Mouse (Mus musculus): ENCODE results near the gene Rps5. TPM values are rescaled to one million over a fixed set of nuclear protein-coding genes. Genes with fewer than 3 reads are reported as not detected.
"Not testable (repeated sequence)": the region's sequence is repeated elsewhere in the genome, so short reads cannot be mapped to it uniquely, and the experiment has no call there.

Rps5 gene
- total RNA-seq, 2 experiments from 2014 or later = 784 to 787 TPM

GRCm38 (mm10) chr7:12927191-12927680 is 5.1 kb downstream of the Rps5 start, which contains the start of gene Rnf225:
Gene Rnf225 (plus strand): TSS chr7:12927416.
- intact Hi-C loops (cut with DNase I) = no loop called here
- DNase-seq = no peak

DNA sequence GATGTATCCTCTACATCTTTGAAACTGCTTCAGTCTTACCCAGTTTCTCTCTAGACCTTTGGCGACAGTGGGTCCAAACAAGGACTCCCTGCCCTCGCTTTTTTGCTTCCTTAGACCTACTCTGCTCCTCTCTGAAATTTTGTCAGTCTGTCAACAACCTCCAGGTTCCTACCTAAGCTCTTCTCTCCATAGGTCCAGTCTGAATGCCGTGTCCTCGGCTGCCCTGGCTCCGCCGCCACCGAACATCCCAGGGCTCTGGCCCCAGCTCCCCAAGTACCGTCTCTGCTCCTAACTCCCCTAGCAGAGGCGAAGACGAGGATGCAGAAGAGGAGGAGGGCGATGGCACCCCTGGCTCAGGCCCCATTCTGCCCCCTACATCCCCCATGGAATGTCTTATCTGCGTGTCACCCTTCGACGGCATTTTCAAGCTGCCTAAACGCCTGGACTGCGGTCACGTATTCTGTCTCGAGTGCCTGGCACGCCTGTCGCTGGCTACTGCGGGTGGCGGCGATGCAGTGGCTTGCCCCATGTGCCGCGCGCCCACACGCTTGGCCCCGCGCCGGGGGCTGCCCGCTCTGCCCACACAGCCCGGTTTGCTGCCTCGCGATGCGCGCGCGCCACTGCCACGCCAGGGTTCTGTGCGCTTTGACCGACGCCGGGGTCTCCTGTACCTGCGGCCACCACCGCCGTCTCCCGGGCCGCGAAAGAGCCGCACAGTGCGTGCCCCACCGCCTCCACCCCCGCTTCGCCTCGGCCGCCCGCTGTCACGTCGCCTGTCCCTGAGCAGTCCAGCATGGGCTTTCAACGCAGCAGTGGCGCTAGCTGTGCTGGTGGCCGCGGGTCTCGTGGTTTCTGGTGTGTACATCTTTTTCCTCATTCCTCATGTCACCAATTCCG is 5.9 kb downstream of the Rps5 start:
- intact Hi-C loops (cut with DNase I) = no loop called here
- peak; percentile 70 for DNase-seq

- intact Hi-C loops (cut with DNase I) = no loop called here
- no peak for DNase-seq
Measured at GRCm38 (mm10) chr7:12933615-12934140, 11.6 kb downstream of the Rps5 start.

GRCm38 (mm10) chr7:12934808-12935207 is 12.7 kb downstream of the Rps5 start:
- no peak for DNase-seq
- intact Hi-C loops (cut with DNase I) = no loop called here

DNA sequence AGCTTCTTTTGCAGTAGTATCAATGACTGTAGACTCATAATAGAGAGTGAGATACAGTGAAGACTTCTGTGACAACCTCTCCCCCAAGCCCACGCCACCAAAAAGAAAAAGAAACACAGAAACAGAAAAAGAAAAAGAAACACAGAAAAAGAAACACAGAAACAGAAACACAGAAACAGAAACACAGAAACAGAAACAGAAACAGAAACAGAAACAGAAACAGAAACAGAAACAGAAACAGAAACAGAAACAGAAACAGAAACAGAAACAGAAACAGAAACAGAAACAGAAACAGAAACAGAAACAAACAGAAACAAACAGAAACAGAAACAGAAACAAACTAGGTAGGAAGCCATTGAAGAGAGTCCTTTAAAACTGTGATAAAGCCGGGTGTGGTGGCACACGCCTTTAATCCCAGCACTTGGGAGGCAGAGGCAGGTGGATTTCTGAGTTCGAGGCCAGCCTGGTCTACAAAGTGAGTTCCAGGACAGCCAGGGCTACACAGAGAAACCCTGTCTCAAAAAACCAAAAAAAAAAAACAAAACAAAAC is 15.2 kb downstream of the Rps5 start:
- DNase-seq; intact Hi-C loops (cut with DNase I): not testable (repeated sequence)

DNA sequence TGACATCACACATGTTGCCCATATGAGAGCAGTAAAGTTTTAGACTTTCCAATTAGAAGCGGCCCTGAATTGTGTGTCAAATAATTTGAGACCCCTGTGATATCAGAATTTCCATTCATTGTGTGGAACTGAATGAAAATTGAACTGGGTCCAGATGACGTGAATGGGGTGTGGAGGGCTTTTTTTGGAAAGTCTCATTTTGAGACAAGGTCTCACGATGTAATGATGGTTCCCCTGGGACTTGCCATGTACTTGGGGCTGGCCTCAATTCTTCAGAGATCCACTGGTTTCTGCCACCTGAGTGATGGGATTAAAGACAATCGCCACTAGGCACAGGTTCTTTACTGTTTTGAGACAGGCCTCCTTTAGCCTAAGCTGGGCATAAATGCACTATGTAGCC is 18.5 kb downstream of the Rps5 start:
- intact Hi-C loops (cut with DNase I) = no loop called here
- no peak for DNase-seq

DNA sequence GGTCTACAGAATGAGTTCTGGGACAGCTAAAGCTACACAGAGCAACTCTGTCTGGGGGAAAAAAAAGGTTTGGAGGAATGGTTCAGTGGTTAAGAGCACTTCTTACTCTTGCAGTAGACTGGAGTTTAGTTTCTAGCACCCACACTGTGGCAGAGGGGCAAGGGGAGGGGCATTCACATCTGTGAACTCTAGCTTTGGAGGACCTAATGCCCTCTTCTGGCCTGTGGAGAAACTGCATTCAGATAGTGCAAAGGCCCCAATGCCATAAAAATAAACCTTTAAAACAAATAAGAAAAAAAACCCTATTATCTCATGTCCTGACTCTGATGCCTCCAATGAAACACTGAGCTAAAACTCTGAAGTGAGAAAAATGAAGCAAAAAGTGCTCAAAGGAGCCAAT is 21.4 kb downstream of the Rps5 start:
- intact Hi-C loops (cut with DNase I) = no loop called here
- DNase-seq = no peak

- intact Hi-C loops (cut with DNase I) = no loop called here
- DNase-seq = peak; percentile 91
Measured at GRCm38 (mm10) chr7:12949032-12949871, 27.2 kb downstream of the Rps5 start.

- DNase-seq = no peak
- intact Hi-C loops (cut with DNase I) = no loop called here
Measured at GRCm38 (mm10) chr7:12949872-12950229, 27.8 kb downstream of the Rps5 start.

DNA sequence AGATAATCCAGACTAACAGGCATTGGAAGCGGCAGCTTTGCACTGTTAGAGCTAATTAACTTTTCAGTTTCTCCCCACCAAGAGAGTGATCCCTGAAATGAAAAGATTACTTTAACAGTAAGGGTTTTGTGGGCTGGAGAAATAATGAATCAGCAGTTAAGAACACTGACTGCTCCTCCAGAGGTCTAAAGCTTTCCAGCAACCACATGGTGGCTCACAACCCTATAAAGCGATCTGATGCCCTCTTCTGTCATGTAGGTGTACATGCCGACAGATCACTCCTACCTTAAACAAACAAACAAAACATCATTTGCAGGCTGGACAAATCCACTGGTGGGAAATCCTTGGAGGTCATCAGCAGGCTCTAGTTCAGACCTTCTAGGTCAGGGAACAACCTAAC is 32.8 kb downstream of the Rps5 start:
- DNase-seq = no peak
- intact Hi-C loops (cut with DNase I) = no loop called here

DNA sequence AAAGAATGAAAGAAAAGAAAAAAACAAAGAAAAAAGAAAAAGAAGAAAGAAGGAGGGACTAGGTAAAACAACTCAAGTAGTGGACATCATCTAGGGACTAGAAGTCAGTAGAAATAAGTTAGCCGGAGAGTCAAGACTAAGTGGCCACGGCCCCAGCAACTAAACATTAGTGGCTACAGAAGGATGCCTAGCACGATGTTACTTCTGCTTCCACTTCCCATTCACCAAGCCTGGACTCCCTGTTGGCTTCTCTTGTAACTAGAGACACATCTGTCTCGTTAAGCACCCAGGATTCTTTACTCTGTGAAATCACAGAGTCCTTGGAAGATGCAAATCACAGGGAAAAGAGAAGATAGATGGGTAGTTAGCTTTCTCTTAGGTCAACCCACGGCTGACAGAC is 35.4 kb downstream of the Rps5 start:
- DNase-seq = no peak
- intact Hi-C loops (cut with DNase I) = no loop called here

DNA sequence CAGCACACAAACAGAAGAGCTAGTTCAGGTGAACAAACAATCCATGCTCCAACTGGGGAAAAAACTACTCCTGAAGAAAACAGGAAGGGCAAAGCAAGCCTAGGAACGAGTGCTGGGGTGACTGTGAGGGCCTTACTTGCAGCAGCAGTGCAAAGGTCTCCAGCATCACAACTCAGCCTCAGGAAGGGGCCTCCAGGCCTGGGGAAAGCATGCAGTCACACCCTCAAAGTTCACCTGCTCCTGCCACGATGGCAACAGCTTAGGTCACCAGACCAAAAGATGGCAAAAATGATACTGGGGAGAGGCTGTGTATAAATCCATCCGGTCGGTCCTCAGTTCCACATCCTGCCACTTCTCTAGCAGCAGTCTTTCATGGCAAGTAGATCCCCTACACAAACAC is 36.9 kb downstream of the Rps5 start:
- intact Hi-C loops (cut with DNase I) = no loop called here
- no peak for DNase-seq

GRCm38 (mm10) chr7:12959718-12960117 is 37.6 kb downstream of the Rps5 start:
- intact Hi-C loops (cut with DNase I) = no loop called here
- DNase-seq = no peak

DNA sequence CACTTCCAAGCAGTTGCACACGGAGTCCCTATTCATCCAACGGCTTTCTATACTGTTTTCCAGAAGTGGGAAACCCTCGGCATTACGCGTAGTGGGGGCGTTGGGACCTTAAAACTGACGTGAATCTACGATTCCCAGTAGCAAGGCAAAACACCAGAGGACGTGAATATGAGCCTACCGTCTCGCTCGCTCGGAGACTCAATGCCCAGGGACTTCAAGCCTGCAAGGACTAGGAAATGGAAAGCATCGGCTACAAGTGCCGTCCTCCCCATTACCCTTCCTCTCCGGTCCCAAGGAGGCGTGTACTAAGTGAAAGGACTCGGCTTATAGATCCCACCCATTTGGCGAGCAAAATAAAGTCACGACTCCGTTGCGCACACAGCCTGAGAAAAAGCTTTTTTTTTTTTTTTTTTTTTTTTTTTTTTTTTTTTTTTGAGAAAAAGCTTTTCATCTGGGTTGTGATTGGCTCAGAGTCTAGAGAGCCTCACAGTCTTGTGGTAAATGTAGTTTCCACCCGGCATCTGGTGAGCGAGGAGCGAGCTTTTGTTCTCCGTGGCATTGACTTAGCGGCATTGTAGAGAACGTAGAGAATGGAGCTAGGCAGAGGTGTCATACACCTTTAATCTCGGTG is 39.5 kb downstream of the Rps5 start:
- intact Hi-C loops (cut with DNase I) = no loop called here
- DNase-seq = peak; percentile 45

GRCm38 (mm10) chr7:12965678-12966091 is 43.6 kb downstream of the Rps5 start, which contains the start of gene Zfp324:
Gene Zfp324 (plus strand): TSS chr7:12965838.
- intact Hi-C loops (cut with DNase I) = no loop called here
- DNase-seq = peak; percentile 91

DNA sequence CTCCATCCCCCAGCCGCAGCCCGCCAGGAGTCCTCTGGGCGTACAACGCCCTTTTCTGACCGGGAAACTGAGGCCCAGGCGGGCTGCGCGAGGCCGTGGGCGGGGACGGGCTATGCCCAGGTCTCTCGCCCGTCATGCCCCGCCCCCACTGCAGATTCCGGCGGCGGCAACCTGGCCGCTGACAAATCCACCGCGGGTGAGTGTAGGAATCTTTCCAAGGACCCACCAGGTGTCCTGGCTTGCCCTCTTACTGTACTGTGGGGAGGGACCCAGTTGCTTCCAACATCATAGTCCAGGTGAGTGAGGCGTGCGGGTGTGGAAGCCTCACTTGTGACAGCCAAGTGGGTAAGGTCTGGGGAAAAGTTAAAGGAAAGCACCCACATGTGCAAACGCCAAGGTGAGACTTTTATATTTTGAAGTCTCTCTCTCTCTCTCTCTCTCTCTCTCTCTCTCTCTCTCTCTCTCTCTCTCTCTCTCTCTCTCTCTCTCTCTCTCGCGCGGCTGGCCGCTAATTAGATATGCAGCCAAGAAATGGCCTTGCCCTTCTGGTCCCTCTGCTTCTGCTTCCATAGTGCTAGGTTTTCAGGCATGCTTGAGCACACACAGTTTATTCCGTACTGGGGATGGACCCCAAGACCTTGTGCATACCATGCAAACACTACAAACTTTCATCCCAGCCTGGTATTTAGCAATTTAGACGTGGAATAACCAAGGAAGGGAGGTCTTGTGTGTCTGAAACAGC is 44.2 kb downstream of the Rps5 start:
- DNase-seq = peak; percentile 80

GRCm38 (mm10) chr7:12970906-12971305 is 48.8 kb downstream of the Rps5 start:
- intact Hi-C loops (cut with DNase I) = no loop called here
- DNase-seq = no peak

More for the DNA sequence above, 44.2 kb downstream of the Rps5 start:
- intact Hi-C loops (cut with DNase I) = no loop called here
